Mouse (Mus musculus) fat pad, adult 2 months (tissue): ENCODE data around the gene Olfr1389.
"Not testable (repeated sequence)": the region's sequence is repeated elsewhere in the genome, so short reads cannot be mapped to it uniquely, and the experiment has no call there.

ENCODE experiments used
- DNase-seq: peaks from one replicate; pipeline ENCODE4 v3.0.0-alpha.2; 2011; ENCODE audit warnings: low read depth, low spot score; ENCODE audit errors: extremely low read depth

Olfr1389 gene

GRCm38 (mm10) chr11:49422767-49423166 is at the start of gene Olfr1389:
Gene Olfr1389 (plus strand): TSS chr11:49423067.
- no peak for DNase-seq

GRCm38 (mm10) chr11:49383133-49383532 is 39.7 kb upstream of the Olfr1389 start:
- no peak for DNase-seq

DNA sequence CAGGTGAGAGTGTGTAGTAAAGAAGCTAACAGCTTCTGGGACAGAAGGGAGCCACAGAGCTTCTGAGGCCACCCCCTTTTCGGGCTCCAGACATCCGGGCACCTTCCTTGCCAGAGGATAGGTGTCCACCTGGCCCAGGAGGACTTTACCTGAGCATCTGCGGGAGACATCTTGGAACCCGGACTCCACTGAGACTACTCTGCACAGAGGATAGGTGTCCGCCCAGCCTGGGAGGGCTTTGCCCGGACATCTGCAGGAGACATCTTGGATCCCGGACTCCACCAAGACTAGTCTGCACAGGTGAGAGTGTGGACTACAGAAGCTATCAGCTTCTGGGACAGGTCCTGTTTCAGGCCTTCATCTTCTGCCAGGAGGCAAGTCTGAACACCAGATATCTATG is 36.7 kb upstream of the Olfr1389 start:
- not testable (repeated sequence) for DNase-seq

DNA sequence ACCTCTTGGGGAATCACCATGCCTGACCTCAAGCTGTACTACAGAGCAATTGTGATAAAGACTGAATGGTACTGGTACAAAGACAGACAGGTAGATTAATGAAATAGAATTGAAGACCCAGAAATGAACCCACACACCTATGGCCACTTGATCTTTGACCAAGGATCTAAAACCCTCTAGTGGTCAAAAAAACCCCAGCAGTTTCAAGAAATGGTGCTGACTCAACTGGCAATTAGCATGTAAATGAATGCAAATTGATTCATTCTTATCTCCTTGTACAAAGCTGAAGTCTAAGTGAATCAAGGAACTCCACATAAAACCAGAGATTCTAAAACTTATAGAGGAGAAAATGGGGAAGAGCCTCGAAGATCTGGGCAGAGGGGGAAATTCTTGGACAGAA is 30.2 kb upstream of the Olfr1389 start:
- not testable (repeated sequence) for DNase-seq

GRCm38 (mm10) chr11:49406784-49407183 is 16.1 kb upstream of the Olfr1389 start:
- DNase-seq = no peak

GRCm38 (mm10) chr11:49410540-49410939 is 12.3 kb upstream of the Olfr1389 start:
- DNase-seq = no peak

GRCm38 (mm10) chr11:49425257-49425927 is 2.5 kb downstream of the Olfr1389 start:
- no peak for DNase-seq

- no peak for DNase-seq
Measured at GRCm38 (mm10) chr11:49429641-49430040, 6.8 kb downstream of the Olfr1389 start.

- DNase-seq = no peak
Measured at GRCm38 (mm10) chr11:49436411-49436810, 13.5 kb downstream of the Olfr1389 start, which contains the start of gene Olfr1388. Gene Olfr1388 (plus strand): TSS chr11:49436624.

DNA sequence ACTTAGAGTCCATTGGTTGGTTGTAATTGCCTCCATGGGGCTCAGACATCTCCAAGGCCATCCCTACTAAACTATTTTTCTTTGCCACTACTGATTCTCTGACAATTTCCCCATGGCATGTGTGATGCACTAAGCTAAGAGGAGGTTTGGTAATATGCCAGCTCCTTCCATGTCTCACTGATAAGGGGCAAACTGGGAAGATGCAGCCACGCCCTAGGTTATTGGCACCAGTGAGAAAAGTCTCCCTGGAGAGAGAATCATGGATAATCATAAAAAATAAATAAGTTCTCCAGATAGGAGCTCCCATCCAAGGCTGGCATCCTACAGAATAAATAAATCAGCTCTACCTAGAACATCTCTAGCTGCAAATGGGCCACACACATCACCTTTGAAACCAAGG is 32.2 kb downstream of the Olfr1389 start, which contains the start of gene Olfr1387:
TSS of gene Olfr1387 (plus strand) at position 301 of the 400 bp plus-strand sequence.
- DNase-seq = no peak

DNA sequence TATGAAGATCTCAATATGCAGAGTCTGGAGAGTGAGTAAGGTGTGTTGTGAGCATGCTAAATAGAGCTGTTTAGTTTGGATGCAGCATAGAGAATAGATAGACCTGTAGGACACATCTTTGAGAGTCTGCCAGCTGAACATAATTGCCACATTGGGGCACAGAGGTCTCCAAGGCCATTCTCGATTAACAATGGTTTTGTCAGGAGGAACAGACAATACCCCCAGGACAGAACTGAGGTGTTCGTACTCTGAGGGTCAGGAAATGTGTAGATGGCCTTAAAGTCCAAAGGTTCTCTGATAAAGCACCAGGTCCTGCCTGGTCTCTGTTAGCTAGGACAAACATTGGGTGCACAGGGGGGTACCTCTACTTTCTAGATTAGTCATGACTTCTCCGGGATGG is 41.9 kb downstream of the Olfr1389 start, which contains the start of gene Olfr1386:
TSS of gene Olfr1386 (plus strand) at position 301 of the 400 bp plus-strand sequence.
- DNase-seq = not testable (repeated sequence)
